Mouse (Mus musculus) skeletal muscle tissue, postnatal 0 days (tissue): ENCODE data around the gene Gm13023. TPM values are rescaled to one million over a fixed set of nuclear protein-coding genes. Genes with fewer than 3 reads are reported as not detected.

ENCODE experiments used
- polyA plus RNA-seq: library from polyadenylated mRNA; unstranded; fragments of >200 nt; fragmentation: Nextera tagmentation; extraction: Ambion mirVana; gene quantifications from 2 replicates; pipeline ENCODE4 v1.2.1, GENCODE M21; 2015

Gm13023 gene
- not detected in 2 replicates for polyA plus RNA-seq

DNA sequence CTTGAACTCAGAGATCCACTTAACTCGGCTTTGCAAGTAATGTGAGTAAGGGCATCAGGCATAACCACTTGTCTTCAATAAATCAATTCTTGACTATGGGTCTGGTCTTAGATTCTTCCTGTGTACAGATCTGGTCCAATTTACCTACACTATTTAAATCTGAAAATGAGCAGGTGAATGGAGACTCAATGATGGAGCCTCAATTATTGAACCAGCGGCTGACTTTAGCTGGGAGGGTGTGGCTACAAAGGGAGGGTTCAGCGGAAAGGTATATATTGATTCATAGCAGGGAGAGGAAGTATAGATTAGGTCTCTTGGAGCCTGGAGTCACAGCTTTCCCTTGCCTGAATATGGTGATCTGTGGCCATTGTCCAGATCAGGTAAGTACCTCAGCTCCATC, at the start of gene Gm13023:
Gene Gm13023 (plus strand): TSS at position 301 of the 400 bp plus-strand sequence.

DNA sequence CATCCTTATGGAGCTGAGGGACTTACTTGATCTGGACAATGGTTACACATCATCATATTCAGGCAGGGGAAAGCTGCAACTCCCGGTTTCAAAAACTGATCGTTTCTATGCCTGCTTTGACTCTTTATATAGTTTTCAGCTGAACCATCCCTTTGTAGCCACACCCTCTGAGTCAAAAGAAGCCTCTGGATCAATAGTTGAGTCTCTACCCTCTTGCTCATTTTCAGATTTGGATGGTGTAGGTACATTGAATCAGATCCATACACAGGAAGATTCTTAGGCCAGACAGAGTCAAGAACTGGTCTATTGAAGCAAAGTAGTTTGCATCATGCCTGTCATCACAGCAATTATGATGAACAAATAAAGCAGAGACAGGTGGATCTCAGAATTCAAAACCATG, 26.8 kb downstream of the Gm13023 start, which contains the start of gene Gm13084:
Gene Gm13084 (minus strand): TSS at position 101 of the 400 bp plus-strand sequence.

Other genes with a start within 250 kb of the Gm13023 start
- gene BC080695, start 237.7 kb upstream of the Gm13023 start, polyA plus RNA-seq, result not detected in 2 replicates
- gene Gm13057, start 237.6 kb upstream of the Gm13023 start, polyA plus RNA-seq, result not detected in 2 replicates
- gene Gm13083, start 174.3 kb upstream of the Gm13023 start, polyA plus RNA-seq, result not detected in 2 replicates
- gene Gm13088, start 132.1 kb upstream of the Gm13023 start, polyA plus RNA-seq, result not detected in 2 replicates
- gene Gm13089, start 86.6 kb upstream of the Gm13023 start, polyA plus RNA-seq, result not detected in 2 replicates
- not detected in 2 replicates for gene Gm13078, start 69.9 kb upstream of the Gm13023 start, polyA plus RNA-seq
- gene Gm13084, start 26.7 kb downstream of the Gm13023 start, polyA plus RNA-seq, result not detected in 2 replicates
- not detected in 2 replicates for gene Gm13103, start 57.1 kb downstream of the Gm13023 start, polyA plus RNA-seq
- not detected in 2 replicates for gene Pramef6, start 111.0 kb downstream of the Gm13023 start, polyA plus RNA-seq
- gene Pramef25, start 161.7 kb downstream of the Gm13023 start, polyA plus RNA-seq, result not detected in 2 replicates
- not detected in 2 replicates for gene Gm13101, start 177.6 kb downstream of the Gm13023 start, polyA plus RNA-seq
- not detected in 2 replicates for gene Pramef17, start 205.0 kb downstream of the Gm13023 start, polyA plus RNA-seq